Mouse (Mus musculus) liver, embryonic 14.5 days (tissue): ENCODE measurements around the gene Rapgef4. TPM values are rescaled to one million over a fixed set of nuclear protein-coding genes. Genes with fewer than 3 reads are reported as not detected.

Experiments
- ATAC-seq: fragments of 200-750 bp; cut with Nextera tagmentation; 2 replicates; pipeline ENCODE4 v1.8.0; 2017; ENCODE audit warnings: moderate number of reproducible peaks, mild to moderate bottlenecking, moderate library complexity; ENCODE audit not compliant: insufficient read depth
- DNase-seq, 3 experiments: peaks; one replicate each; pipeline ENCODE4 v3.0.0-alpha.2; 2012 to 2013; ENCODE audit warnings: low read depth in 3 of 3, low spot score in 3 of 3
- H3K27ac ChIP-seq: fragments of 300-500 bp; sonication (generic); 2 replicates; pipeline ENCODE4 v1.5.1; 2014; ENCODE audit warnings: moderate library complexity, mild to moderate bottlenecking, control low read depth, inconsistent platforms
- H3K27me3 ChIP-seq: fragments of 300-500 bp; sonication (generic); 2 replicates; pipeline ENCODE4 v1.6.1; 2014; ENCODE audit warnings: mild to moderate bottlenecking, low read length, moderate library complexity; ENCODE audit not compliant: control insufficient read depth, insufficient read depth
- H3K36me3 ChIP-seq: fragments of 300-500 bp; sonication (generic); replicated peaks from 2 replicates; pipeline ENCODE4 v1.6.1; 2014; ENCODE audit warnings: low read depth; ENCODE audit not compliant: control insufficient read depth, insufficient read depth
- H3K4me1 ChIP-seq, 2 experiments: fragments of 200-500 bp in 1 of 2; fragments of 300-500 bp in 1 of 2; sonication (generic) in 1 of 2; replicated peaks; 2 replicates each; pipeline ENCODE4 v1.6.1; 2012 to 2014; ENCODE audit warnings: antibody characterized with exemption in 1 of 2, inconsistent platforms in 1 of 2, low read length in 1 of 2; ENCODE audit not compliant: control insufficient read depth in 2 of 2, insufficient read depth in 2 of 2
- H3K4me2 ChIP-seq: fragments of 300-500 bp; sonication (generic); 2 replicates; pipeline ENCODE4 v1.6.1; 2014; ENCODE audit warnings: low read depth, mild to moderate bottlenecking, control low read depth, moderate library complexity
- H3K4me3 ChIP-seq, 2 experiments: fragments of 200-500 bp in 1 of 2; fragments of 300-500 bp in 1 of 2; sonication (generic) in 1 of 2; 2 replicates each; pipeline ENCODE4 v1.5.1; 2012 to 2014; ENCODE audit warnings: low read depth in 2 of 2, low read length in 2 of 2, mild to moderate bottlenecking in 2 of 2, control low read depth in 1 of 2, inconsistent platforms in 1 of 2, moderate library complexity in 1 of 2; ENCODE audit not compliant: insufficient read depth in 1 of 2
- H3K9ac ChIP-seq: fragments of 300-500 bp; sonication (generic); replicated peaks from 2 replicates; pipeline ENCODE4 v1.6.1; 2014; ENCODE audit warnings: mild to moderate bottlenecking, control low read depth, moderate library complexity
- H3K9me3 ChIP-seq: fragments of 300-500 bp; sonication (generic); 2 replicates; pipeline ENCODE4 v1.6.1; 2016; ENCODE audit warnings: low read length, mixed read lengths; ENCODE audit not compliant: control insufficient read depth
- CTCF ChIP-seq: IDR thresholded peaks from 2 replicates; pipeline ENCODE4 v1.5.1; 2016; ENCODE audit warnings: antibody characterized with exemption, low read depth, control low read depth
- EP300 ChIP-seq: IDR thresholded peaks from 2 replicates; pipeline ENCODE4 v1.6.1; 2016; ENCODE audit warnings: antibody characterized with exemption, low read depth
- WGBS: fragments of 180-500 bp; shearing (Covaris S2); extraction: QIAGEN DNeasy Blood & Tissue Kit; methylation state at CpG from one replicate; pipeline ENCODE4 v1.1.7; 2014; ENCODE audit not compliant: insufficient replicate concordance; 5-methylcytosine and 5-hydroxymethylcytosine counted together
- polyA plus RNA-seq, 2 experiments: library from polyadenylated mRNA; depleted of rRNA in 1 of 2; stranded (reverse) in 1 of 2; unstranded in 1 of 2; fragments of >200 nt; fragmentation: Nextera tagmentation in 1 of 2; extraction: Ambion mirVana in 1 of 2; gene quantifications; 2 replicates each; pipeline versions ENCODE4 v1.2.1 to v1.2.3; 2012 to 2014

Gene Rapgef4
- polyA plus RNA-seq, 2 experiments = 2.2 to 4.2 TPM

DNA sequence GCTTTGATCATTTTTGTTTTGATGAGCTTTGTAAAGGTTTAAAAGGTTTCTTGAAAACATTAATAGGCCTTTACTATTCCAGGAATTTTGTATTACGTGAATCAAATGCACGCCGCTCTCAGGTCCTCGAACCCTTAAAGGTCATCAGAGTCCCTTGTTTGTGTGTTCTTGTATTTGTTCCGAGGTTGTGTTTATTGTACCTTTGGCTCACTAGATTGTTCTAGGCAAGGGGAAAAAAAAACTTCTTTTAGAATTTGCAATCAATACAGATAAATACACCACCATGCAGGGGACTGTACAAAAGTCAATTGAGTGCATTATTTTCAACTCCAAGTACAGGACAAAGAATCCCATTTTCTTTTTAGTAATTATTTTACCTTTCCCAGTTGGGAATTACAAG is 175.4 kb downstream of the Rapgef4 start:
- H3K9me3 ChIP-seq = no peaks in the 10 kb centered on the region
- no peak for ATAC-seq
- no peaks in the 10 kb centered on the region for H3K27me3 ChIP-seq
- DNase-seq = no peak
- H3K36me3 ChIP-seq = no peaks in the 10 kb centered on the region
- TF ChIP-seq EP300 = no peak
- no peak for TF ChIP-seq CTCF
- H3K9ac ChIP-seq = no peak overlapping the region
- no peak overlapping the region for H3K4me2 ChIP-seq
- H3K4me1 ChIP-seq = peaks cover 0 to 17% of the 10 kb centered on the region in 2 experiments; a peak in 2 of 4 replicates
- no peak overlapping the region for H3K4me3 ChIP-seq
- H3K27ac ChIP-seq = no peak overlapping the region
- 76% methylated on average over 5 of the region's 5 CpGs for WGBS

DNA sequence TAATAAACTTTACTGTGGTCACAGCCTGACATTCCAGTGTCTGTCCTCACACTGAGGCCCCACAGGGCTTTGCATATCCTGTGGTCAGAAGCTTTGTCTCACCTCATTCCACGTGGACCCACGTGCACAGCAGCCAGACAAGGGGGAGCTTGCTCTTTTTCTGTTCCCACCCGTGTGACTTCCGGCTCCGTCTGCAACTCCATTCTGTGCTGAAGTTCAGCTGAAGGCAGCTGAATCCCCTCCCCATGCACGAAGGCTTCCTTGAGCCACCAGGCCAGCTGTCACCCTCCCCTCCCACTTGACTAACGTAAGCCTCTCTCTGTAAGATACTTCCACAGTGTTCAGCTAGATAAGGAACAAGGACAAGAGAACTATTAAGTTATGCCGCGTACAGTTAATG is 176.5 kb downstream of the Rapgef4 start:
- DNase-seq (no peak), ATAC-seq (peak; percentile 57; the same call in 1 of the 2 replicates)
- Histone ChIP-seq H3K9me3 (no peaks in the 10 kb centered on the region), H3K4me1 (peaks cover 0 to 11% of the 10 kb centered on the region in 2 experiments; a peak in 2 of 4 replicates), H3K4me3 (no peak overlapping the region), H3K27me3 (no peaks in the 10 kb centered on the region), H3K4me2 (no peak overlapping the region; the same call in 1 of the 2 replicates), H3K9ac (no peak overlapping the region), H3K27ac (no peak overlapping the region), H3K36me3 (no peaks in the 10 kb centered on the region)
- WGBS = 10% methylated on average over 9 of the region's 9 CpGs
- no peak for TF ChIP-seq CTCF
- no peak for TF ChIP-seq EP300

DNA sequence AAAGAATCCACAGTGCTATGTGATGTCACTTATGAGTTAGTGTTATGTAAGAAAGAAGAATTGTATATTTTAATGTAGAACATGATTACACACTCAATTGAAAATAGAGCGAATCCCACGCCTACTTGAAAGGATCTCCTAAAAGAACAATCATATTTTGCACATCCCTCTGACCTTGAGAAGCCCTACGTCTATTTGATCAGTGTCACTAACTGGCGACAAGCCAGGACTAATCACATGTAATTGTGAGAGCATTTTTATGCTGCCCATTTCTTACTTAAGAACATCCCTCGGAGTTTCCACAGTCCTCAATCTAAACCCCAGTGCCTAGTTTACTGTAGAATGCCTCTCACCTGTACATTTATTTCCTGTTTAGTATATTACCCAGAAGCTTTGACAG is 177.0 kb downstream of the Rapgef4 start:
- TF ChIP-seq CTCF = no peak
- no peak for TF ChIP-seq EP300
- WGBS = 51% methylated on average over 5 of the region's 5 CpGs
- DNase-seq (no peak), ATAC-seq (no peak)
- no peak overlapping the region for H3K4me2 ChIP-seq
- no peaks in the 10 kb centered on the region for H3K36me3 ChIP-seq
- no peak overlapping the region for H3K27ac ChIP-seq
- H3K4me1 ChIP-seq = peaks cover 0 to 6% of the 10 kb centered on the region in 2 experiments; a peak in 2 of 4 replicates
- H3K4me3 ChIP-seq = no peak overlapping the region
- H3K9me3 ChIP-seq = no peaks in the 10 kb centered on the region
- H3K9ac ChIP-seq = no peak overlapping the region
- H3K27me3 ChIP-seq = no peaks in the 10 kb centered on the region

DNA sequence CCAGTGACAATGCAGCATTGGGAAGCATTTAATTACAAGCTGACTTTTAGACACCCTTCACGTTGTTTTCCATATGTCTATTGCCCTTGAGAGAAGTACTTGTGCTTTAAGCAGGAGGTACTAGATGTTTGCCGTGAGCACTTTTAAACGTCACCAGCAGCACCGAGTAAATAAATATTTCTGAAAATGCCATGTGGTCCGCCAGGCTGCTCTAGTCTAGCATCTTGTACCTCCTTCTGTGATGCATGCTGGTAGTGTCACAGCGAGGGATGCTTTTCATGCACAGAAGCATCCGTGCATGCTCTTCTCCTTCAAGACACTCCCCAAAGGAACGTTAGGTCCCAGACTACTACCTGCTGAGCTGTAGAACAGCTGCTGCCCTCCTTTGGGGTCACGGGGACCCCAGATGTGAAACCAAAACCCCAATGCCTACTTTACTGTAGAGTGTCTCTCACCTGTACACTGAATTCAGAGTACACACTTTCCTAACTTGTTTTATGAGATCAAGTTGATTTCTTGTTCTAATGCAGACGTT is 177.7 kb downstream of the Rapgef4 start:
- WGBS = 75% methylated on average over 10 of the region's 10 CpGs
- Histone ChIP-seq H3K9me3 (no peaks in the 10 kb centered on the region), H3K4me2 (no peak overlapping the region), H3K27ac (no peak overlapping the region), H3K36me3 (no peaks in the 10 kb centered on the region), H3K9ac (no peak overlapping the region), H3K4me3 (no peak overlapping the region), H3K4me1 (peaks cover 0 to 6% of the 10 kb centered on the region in 2 experiments; a peak in 2 of 4 replicates), H3K27me3 (no peaks in the 10 kb centered on the region)
- ATAC-seq (no peak), DNase-seq (no peak)
- TF ChIP-seq EP300 (no peak), CTCF (no peak)

DNA sequence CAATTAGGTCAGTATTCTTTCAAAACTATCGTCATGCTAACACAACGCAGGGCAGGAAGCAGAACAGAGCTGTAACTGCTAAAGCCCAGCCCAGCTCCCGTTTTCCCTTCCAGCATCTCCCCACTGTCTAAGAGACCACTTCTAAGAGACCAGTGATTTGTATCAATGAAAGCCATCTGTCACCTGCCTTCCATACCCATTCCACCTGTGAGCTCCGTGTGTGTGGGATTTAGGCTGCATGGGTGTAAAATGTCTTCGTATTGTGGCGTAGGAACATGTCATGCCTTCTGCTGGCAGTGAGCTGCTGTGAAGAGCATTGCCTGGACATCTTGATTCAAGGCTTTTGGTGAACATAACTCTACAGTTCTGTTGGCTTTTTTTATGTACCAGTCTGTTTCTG is 178.2 kb downstream of the Rapgef4 start:
- Histone ChIP-seq H3K36me3 (no peaks in the 10 kb centered on the region), H3K9ac (no peak overlapping the region), H3K4me3 (no peak overlapping the region), H3K9me3 (no peaks in the 10 kb centered on the region), H3K4me1 (peaks cover 0 to 6% of the 10 kb centered on the region in 2 experiments; a peak in 2 of 4 replicates), H3K27me3 (no peaks in the 10 kb centered on the region), H3K27ac (no peak overlapping the region), H3K4me2 (no peak overlapping the region)
- 59% methylated on average over 6 of the region's 6 CpGs for WGBS
- no peak for TF ChIP-seq CTCF
- no peak for TF ChIP-seq EP300
- ATAC-seq (no peak), DNase-seq (no peak)
